Mouse (Mus musculus): Measurements from ENCODE around the gene Xirp1.

Xirp1 gene

GRCm38 (mm10) chr9:119988304-119988703 lies 35.1 kb downstream of the Xirp1 start:
- in situ Hi-C loops (cut with MboI, MseI): no loop called here

- in situ Hi-C loops (cut with MboI, MseI): no loop called here
Observed at GRCm38 (mm10) chr9:119985881-119986574, 37.4 kb downstream of the Xirp1 start.

- in situ Hi-C loops (cut with MboI, MseI): no loop called here
Observed at GRCm38 (mm10) chr9:119984536-119985011, 38.8 kb downstream of the Xirp1 start, which contains the start of gene Csrnp1. Csrnp1 (minus strand) TSS chr9:119984658.

- in situ Hi-C loops (cut with MboI, MseI): no loop called here
Observed at GRCm38 (mm10) chr9:119983585-119984535, 39.5 kb downstream of the Xirp1 start.

GRCm38 (mm10) chr9:119982956-119983551 lies 40.3 kb downstream of the Xirp1 start:
- in situ Hi-C loops (cut with MboI, MseI): no loop called here

GRCm38 (mm10) chr9:119982241-119982811 lies 41.1 kb downstream of the Xirp1 start:
- in situ Hi-C loops (cut with MboI, MseI): no loop called here

- in situ Hi-C loops (cut with MboI, MseI): no loop called here
Observed at GRCm38 (mm10) chr9:119981183-119982179, 41.9 kb downstream of the Xirp1 start.

- in situ Hi-C loops (cut with MboI, MseI): no loop called here
Observed at GRCm38 (mm10) chr9:119980770-119981182, 42.6 kb downstream of the Xirp1 start.

GRCm38 (mm10) chr9:119979749-119980148 lies 43.6 kb downstream of the Xirp1 start:
- in situ Hi-C loops (cut with MboI, MseI): no loop called here

- in situ Hi-C loops (cut with MboI, MseI): no loop called here
Observed at GRCm38 (mm10) chr9:119978811-119979441, 44.5 kb downstream of the Xirp1 start.

- in situ Hi-C loops (cut with MboI, MseI): no loop called here
Observed at GRCm38 (mm10) chr9:119978151-119978810, 45.1 kb downstream of the Xirp1 start.

- in situ Hi-C loops (cut with MboI, MseI): no loop called here
Observed at GRCm38 (mm10) chr9:119977557-119978060, 45.8 kb downstream of the Xirp1 start.

- in situ Hi-C loops (cut with MboI, MseI): no loop called here
Observed at GRCm38 (mm10) chr9:119976704-119977556, 46.5 kb downstream of the Xirp1 start.

GRCm38 (mm10) chr9:119975286-119975685 lies 48.1 kb downstream of the Xirp1 start:
- in situ Hi-C loops (cut with MboI, MseI): no loop called here

GRCm38 (mm10) chr9:119974609-119975008 lies 48.8 kb downstream of the Xirp1 start:
- in situ Hi-C loops (cut with MboI, MseI): no loop called here

- in situ Hi-C loops (cut with MboI, MseI): no loop called here
Observed at GRCm38 (mm10) chr9:119973869-119974520, 49.4 kb downstream of the Xirp1 start.

- in situ Hi-C loops (cut with MboI, MseI): no loop called here
Observed at GRCm38 (mm10) chr9:119973281-119973680, 50.1 kb downstream of the Xirp1 start.

- in situ Hi-C loops (cut with MboI, MseI): no loop called here
Observed at GRCm38 (mm10) chr9:119972582-119972981, 50.8 kb downstream of the Xirp1 start.
